Mouse (Mus musculus) lung, embryonic 14.5 days (tissue): Measurements from ENCODE around the gene Rnf2. TPM values are rescaled to one million over a fixed set of nuclear protein-coding genes. Genes with fewer than 3 reads are reported as not detected.
A peak's percentile ranks its signal among the peaks of the same experiment; 100 is the strongest.

Experiments used
- ATAC-seq: fragments of 200-750 bp; cut with Nextera tagmentation; 2 replicates; pipeline ENCODE4 v1.8.0; 2017; ENCODE audit warnings: mild to moderate bottlenecking, moderate TSS enrichment, moderate library complexity; ENCODE audit not compliant: insufficient read depth
- DNase-seq: peaks from one replicate; pipeline ENCODE4 v3.0.0-alpha.2; 2015
- H3K27ac ChIP-seq: fragments of 300-500 bp; sonication (generic); 2 replicates; pipeline ENCODE4 v1.5.1; 2014; ENCODE audit warnings: low read depth, mild to moderate bottlenecking, moderate library complexity
- H3K27me3 ChIP-seq: fragments of 300-500 bp; sonication (generic); 2 replicates; pipeline ENCODE4 v1.6.1; 2014; ENCODE audit warnings: low read length, control low read depth; ENCODE audit not compliant: insufficient read depth
- H3K36me3 ChIP-seq: fragments of 300-500 bp; sonication (generic); 2 replicates; pipeline ENCODE4 v1.6.1; 2014; ENCODE audit warnings: control low read depth; ENCODE audit not compliant: insufficient read depth
- H3K4me1 ChIP-seq: fragments of 300-500 bp; sonication (generic); 2 replicates; pipeline ENCODE4 v1.6.1; 2014; ENCODE audit warnings: antibody characterized with exemption, control low read depth; ENCODE audit not compliant: insufficient read depth
- H3K4me2 ChIP-seq: fragments of 300-500 bp; sonication (generic); 2 replicates; pipeline ENCODE4 v1.6.1; 2014; ENCODE audit warnings: mild to moderate bottlenecking
- H3K4me3 ChIP-seq: fragments of 300-500 bp; sonication (generic); 2 replicates; pipeline ENCODE4 v1.5.1; 2014; ENCODE audit warnings: low read depth, low read length
- H3K9ac ChIP-seq: fragments of 300-500 bp; sonication (generic); 2 replicates; pipeline ENCODE4 v1.6.1; 2014
- H3K9me3 ChIP-seq: fragments of 300-500 bp; sonication (generic); 2 replicates; pipeline ENCODE4 v1.6.1; 2016; ENCODE audit warnings: low read depth, low read length, control low read depth
- CTCF ChIP-seq: IDR thresholded peaks from 2 replicates; pipeline ENCODE4 v1.5.1; 2016; ENCODE audit warnings: antibody characterized with exemption, low read depth
- WGBS: fragments of 180-500 bp; shearing (Covaris S2); extraction: QIAGEN DNeasy Blood & Tissue Kit; methylation state at CpG from one replicate; pipeline ENCODE4 v1.1.7; 2014; 5-methylcytosine and 5-hydroxymethylcytosine counted together
- microRNA-seq: library from miRNA; unstranded; fragments of <30 nt; microRNA quantifications from one replicate; pipeline ENCODE4, GENCODE M21; 2016; ENCODE audit warnings: borderline number of aligned reads
- polyA plus RNA-seq: library from polyadenylated mRNA; unstranded; fragments of >200 nt; fragmentation: Nextera tagmentation; extraction: Ambion mirVana; gene quantifications from 2 replicates; pipeline ENCODE4 v1.2.1, GENCODE M21; 2014

Gene Rnf2
- polyA plus RNA-seq, 1 experiment from 2014 or later = 86.1 TPM

DNA sequence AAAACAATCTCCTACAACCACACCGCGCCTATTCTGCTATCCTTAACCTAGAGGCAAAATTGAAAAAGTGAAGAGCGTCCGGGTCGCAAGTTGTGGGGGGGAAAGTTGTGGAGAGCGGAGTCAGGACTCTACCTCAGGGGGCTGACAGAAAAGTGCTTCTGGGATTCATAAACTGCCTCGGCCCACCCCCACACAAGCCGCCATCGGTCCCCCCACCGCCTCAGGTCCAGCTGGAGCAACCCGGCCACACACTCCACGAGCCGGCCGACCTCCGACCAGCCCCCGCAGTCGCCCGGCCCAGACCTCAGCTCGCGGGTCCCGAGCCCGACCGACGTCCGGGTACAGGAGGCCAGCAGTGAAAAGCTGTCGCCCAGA, 72.9 kb downstream of the Rnf2 start:
- ATAC-seq (peak; percentile 71), DNase-seq (peak; percentile 56)
- Histone ChIP-seq H3K36me3 (0 out of 2 replicates have a peak, but pooled peaks cover 7% of the 10 kb centered on the region), H3K27me3 (no peaks in the 10 kb centered on the region), H3K4me1 (peaks cover 12% of the 10 kb centered on the region; the same call in 1 of the 2 replicates), H3K9me3 (no peaks in the 10 kb centered on the region), H3K9ac (peak overlapping the region; percentile 78), H3K27ac (peak overlapping the region; percentile 83), H3K4me2 (peak overlapping the region; percentile 73), H3K4me3 (peak overlapping the region; percentile 93)
- no peak for TF ChIP-seq CTCF
- WGBS = 0% methylated on average over 26 of the region's 26 CpGs

GRCm38 (mm10) chr1:151426947-151427600, 73.7 kb downstream of the Rnf2 start:
- H3K4me1 ChIP-seq = peaks cover 12% of the 10 kb centered on the region; the same call in 1 of the 2 replicates
- 10% methylated on average over 7 of the region's 7 CpGs for WGBS
- peak overlapping the region; percentile 78 for H3K9ac ChIP-seq
- H3K4me2 ChIP-seq = peak overlapping the region; percentile 73
- no peaks in the 10 kb centered on the region for H3K27me3 ChIP-seq
- H3K9me3 ChIP-seq = no peaks in the 10 kb centered on the region
- peak overlapping the region; percentile 93 for H3K4me3 ChIP-seq
- ATAC-seq (no peak), DNase-seq (peak; percentile 31)
- TF ChIP-seq CTCF = no peak
- H3K36me3 ChIP-seq = peaks cover 13% of the 10 kb centered on the region; the same call in 1 of the 2 replicates
- H3K27ac ChIP-seq = peak overlapping the region; percentile 72

GRCm38 (mm10) chr1:151422178-151422577, 78.6 kb downstream of the Rnf2 start:
- ATAC-seq (no peak), DNase-seq (no peak)
- Histone ChIP-seq H3K4me3 (no peak overlapping the region), H3K27me3 (no peaks in the 10 kb centered on the region), H3K27ac (no peak overlapping the region), H3K9ac (no peak overlapping the region), H3K4me2 (no peak overlapping the region), H3K9me3 (no peaks in the 10 kb centered on the region), H3K4me1 (peaks cover 5% of the 10 kb centered on the region; the same call in 1 of the 2 replicates), H3K36me3 (peaks cover 38% of the 10 kb centered on the region)
- no peak for TF ChIP-seq CTCF
- WGBS = 54% methylated on average over 3 of the region's 3 CpGs

DNA sequence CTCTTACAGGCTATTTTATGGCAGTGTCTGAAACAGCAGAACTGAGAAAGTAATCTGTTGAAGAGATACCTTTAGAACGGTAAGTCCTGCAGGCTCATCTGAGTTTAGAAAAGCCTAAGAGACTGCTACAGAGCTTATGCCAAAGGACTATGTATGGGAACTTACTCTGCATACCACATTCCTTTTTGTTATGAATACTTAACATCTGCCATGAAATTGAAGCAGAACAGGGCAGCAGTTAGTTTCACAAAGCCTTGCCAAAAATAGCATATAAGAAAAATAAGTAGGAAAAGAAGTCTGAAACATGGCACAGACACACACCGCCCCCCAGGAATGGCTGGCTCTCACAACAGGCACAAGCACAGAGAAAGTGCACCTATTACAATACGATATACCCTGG, 90.9 kb downstream of the Rnf2 start:
- DNase-seq = no peak
- no peak overlapping the region for H3K27ac ChIP-seq
- H3K4me2 ChIP-seq = no peak overlapping the region
- no peaks in the 10 kb centered on the region for H3K27me3 ChIP-seq
- no peak overlapping the region for H3K9ac ChIP-seq
- TF ChIP-seq CTCF = no peak
- 91% methylated on average over 3 of the region's 3 CpGs for WGBS
- H3K4me1 ChIP-seq = no peaks in the 10 kb centered on the region
- no peak for ATAC-seq
- H3K4me3 ChIP-seq = no peak overlapping the region
- peaks cover 45% of the 10 kb centered on the region for H3K36me3 ChIP-seq
- no peaks in the 10 kb centered on the region for H3K9me3 ChIP-seq

Small RNA genes lying within 50 kb of the gene (microRNA-seq; reads per million reads assigned to microRNA genes)
- not detected for gene Mir7682

Other genes with a start within 250 kb of the Rnf2 start
- 266 and 268 TPM in 2 replicates for gene Ivns1abp, start 156.5 kb downstream of the Rnf2 start, polyA plus RNA-seq
- 24.9 TPM in 2 replicates for gene Swt1, start 72.5 kb downstream of the Rnf2 start, polyA plus RNA-seq
- gene Trmt1l, start 72.4 kb downstream of the Rnf2 start, polyA plus RNA-seq = 41.8 and 42.1 TPM in 2 replicates
- 4.4 and 4.6 TPM in 2 replicates for gene Fam129a, start 70.2 kb upstream of the Rnf2 start, polyA plus RNA-seq